Mouse (Mus musculus): ENCODE results near the gene Diaph3.
"Not testable (repeated sequence)": the region's sequence is repeated elsewhere in the genome, so short reads cannot be mapped to it uniquely, and the experiment has no call there.

Diaph3 gene

GRCm38 (mm10) chr14:86738916-86739315 lies 402.1 kb downstream of the Diaph3 start:
- no peak for DNase-seq (ENCODE audit: low spot score in 2 of 2)

GRCm38 (mm10) chr14:86736646-86737045 lies 404.4 kb downstream of the Diaph3 start:
- DNase-seq (ENCODE audit: low spot score in 2 of 2) = no peak

GRCm38 (mm10) chr14:86731300-86731699 lies 409.7 kb downstream of the Diaph3 start:
- no peak for DNase-seq (ENCODE audit: low spot score in 2 of 2)

GRCm38 (mm10) chr14:86729617-86730098 lies 411.4 kb downstream of the Diaph3 start:
- no peak for DNase-seq (ENCODE audit: low spot score in 2 of 2)

- no peak for DNase-seq (ENCODE audit: low spot score in 2 of 2)
Measured at GRCm38 (mm10) chr14:86727538-86728045, 413.4 kb downstream of the Diaph3 start.

GRCm38 (mm10) chr14:86721768-86722167 lies 419.3 kb downstream of the Diaph3 start:
- no peak for DNase-seq (ENCODE audit: low spot score in 2 of 2)

- no peak for DNase-seq (ENCODE audit: low spot score in 2 of 2)
Measured at GRCm38 (mm10) chr14:86721082-86721481, 420.0 kb downstream of the Diaph3 start.

GRCm38 (mm10) chr14:86720408-86720807 lies 420.6 kb downstream of the Diaph3 start:
- DNase-seq (ENCODE audit: low spot score in 2 of 2) = not testable (repeated sequence)

- no peak for DNase-seq (ENCODE audit: low spot score in 2 of 2)
Measured at GRCm38 (mm10) chr14:86714088-86714690, 426.8 kb downstream of the Diaph3 start.

- no peak for DNase-seq (ENCODE audit: low spot score in 2 of 2)
Measured at GRCm38 (mm10) chr14:86704080-86704479, 437.0 kb downstream of the Diaph3 start.

- DNase-seq (ENCODE audit: low spot score in 2 of 2) = no peak
Measured at GRCm38 (mm10) chr14:86701145-86701544, 439.9 kb downstream of the Diaph3 start.

- peak; percentile 8 to 9 for DNase-seq (ENCODE audit: low spot score in 2 of 2)
Measured at GRCm38 (mm10) chr14:86697887-86698286, 443.1 kb downstream of the Diaph3 start.

- DNase-seq (ENCODE audit: low spot score in 2 of 2) = no peak
Measured at GRCm38 (mm10) chr14:86692714-86693113, 448.3 kb downstream of the Diaph3 start.

GRCm38 (mm10) chr14:86691298-86691697 lies 449.7 kb downstream of the Diaph3 start:
- DNase-seq (ENCODE audit: low spot score in 2 of 2) = no peak

GRCm38 (mm10) chr14:86684585-86685503 lies 456.2 kb downstream of the Diaph3 start:
- DNase-seq (ENCODE audit: low spot score in 2 of 2) = no peak

GRCm38 (mm10) chr14:86681951-86682350 lies 459.1 kb downstream of the Diaph3 start:
- DNase-seq (ENCODE audit: low spot score in 2 of 2) = no peak

- DNase-seq (ENCODE audit: low spot score in 2 of 2) = no peak
Measured at GRCm38 (mm10) chr14:86678992-86679391, 462.0 kb downstream of the Diaph3 start.

- DNase-seq (ENCODE audit: low spot score in 2 of 2) = no peak
Measured at GRCm38 (mm10) chr14:86678179-86678780, 462.8 kb downstream of the Diaph3 start.

GRCm38 (mm10) chr14:86677015-86677414 lies 464.0 kb downstream of the Diaph3 start:
- peak in 1 of 2 experiments; percentile 19 for DNase-seq (ENCODE audit: low spot score in 2 of 2)

- DNase-seq (ENCODE audit: low spot score in 2 of 2) = no peak
Measured at GRCm38 (mm10) chr14:86675314-86675713, 465.7 kb downstream of the Diaph3 start.

- no peak for DNase-seq (ENCODE audit: low spot score in 2 of 2)
Measured at GRCm38 (mm10) chr14:86662846-86663245, 478.2 kb downstream of the Diaph3 start.

GRCm38 (mm10) chr14:86660556-86660955 lies 480.5 kb downstream of the Diaph3 start:
- DNase-seq (ENCODE audit: low spot score in 2 of 2) = no peak

Measured in right cerebral cortex, adult 2 months (tissue).